In the genomic region with DNA sequence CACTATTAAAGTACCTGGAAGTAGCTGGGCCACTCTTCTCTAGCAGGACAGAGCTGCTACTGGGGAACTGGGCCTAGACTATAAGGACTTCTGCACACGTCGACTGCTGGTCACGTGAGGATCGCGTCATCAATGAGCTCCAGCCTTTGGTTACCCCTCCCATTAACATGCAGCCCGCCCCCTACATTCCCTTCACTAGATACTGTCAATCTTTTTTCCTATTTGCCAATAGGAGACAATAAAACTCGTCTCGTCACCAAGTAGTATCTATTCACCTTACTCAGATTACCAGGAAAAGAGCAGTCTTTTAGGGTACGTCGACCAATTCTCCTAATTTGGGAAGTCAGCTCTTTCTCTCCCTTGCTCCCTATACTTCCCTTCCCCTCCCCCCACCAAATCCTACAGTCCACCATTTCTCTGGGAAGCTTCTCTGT, we compare ENCODE assay signal across 8 mouse cellular contexts. TPM values are rescaled to one million over a fixed set of nuclear protein-coding genes. Genes with fewer than 3 reads are reported as not detected.
A peak's percentile ranks its signal among the peaks of the same experiment; 100 is the strongest.
DNase-seq lines count a peak whose midpoint lies in the region; ATAC-seq lines count a peak whose summit lies in the region.

A gene (minus strand): TSS at position 225 of the 434 bp plus-strand sequence.

- ATAC-seq in erythroid progenitor cell, adult 5-6 weeks (replicated peaks; ENCODE audit: low FRiP score, poor library complexity, severe bottlenecking): peak; percentile 92
- ATAC-seq in heart, embryonic 11.5 days (replicated peaks; ENCODE audit: insufficient number of reproducible peaks, low FRiP score, low TSS enrichment): peak; percentile 95
- ATAC-seq in kidney, embryonic 16.5 days (ENCODE audit: low FRiP score, low TSS enrichment): peak; percentile 97

- peak; percentile 33 to 35 for DNase-seq in B cell, adult 2 months
- peak; percentile 89 for DNase-seq in brain, embryonic 18.5 days (ENCODE audit: low read depth, low spot score)
- DNase-seq in liver: peak; percentile 83
- peak; percentile 17 to 29 for DNase-seq in monocyte, adult 2 months (ENCODE audit: low read depth in 1 of 2, low spot score in 2 of 2)
- DNase-seq in spleen, postnatal 4 days (ENCODE audit: low spot score in 2 of 2): peak; percentile 53 to 69

- peak within 1 kb of the TSS; percentile 90 for H3K9ac ChIP-seq in heart, embryonic 11.5 days (ENCODE audit: low read depth, low read length)
- peak within 1 kb of the TSS; percentile 81 for H3K9ac ChIP-seq in kidney, embryonic 16.5 days (replicated peaks; ENCODE audit: low read length)

- 17% methylated on average over 10 of the region's 10 CpGs for WGBS in heart, embryonic 11.5 days (ENCODE audit: insufficient replicate concordance)
- WGBS in kidney, embryonic 16.5 days: 20% methylated on average over 10 of the region's 10 CpGs

- H3K36me3 ChIP-seq in heart, embryonic 11.5 days (ENCODE audit: control insufficient read depth, insufficient read depth, low read length): no peaks in the 10 kb centered on the region
- peaks cover 7% of the 10 kb centered on the region; the same call in 1 of the 2 replicates for H3K36me3 ChIP-seq in kidney, embryonic 16.5 days (ENCODE audit: insufficient read depth, low read length)

- H3K27me3 ChIP-seq in heart, embryonic 11.5 days (ENCODE audit: control insufficient read depth, insufficient read depth, low read length): no peaks in the 10 kb centered on the region
- peaks cover 3% of the 10 kb centered on the region; the same call in 1 of the 2 replicates for H3K27me3 ChIP-seq in kidney, embryonic 16.5 days (ENCODE audit: insufficient read depth, low read length)

- H3K4me2 ChIP-seq in heart, embryonic 11.5 days: peak within 1 kb of the TSS; percentile 68
- H3K4me2 ChIP-seq in kidney, embryonic 16.5 days (replicated peaks; ENCODE audit: low read depth, low read length): peak within 1 kb of the TSS; percentile 52

- no peaks in the 10 kb centered on the region for H3K9me3 ChIP-seq in heart, embryonic 11.5 days (replicated peaks; ENCODE audit: control insufficient read depth, low read length)
- no peaks in the 10 kb centered on the region for H3K9me3 ChIP-seq in kidney, embryonic 16.5 days (ENCODE audit: low read length)

- no peaks in the 10 kb centered on the region for H3K4me1 ChIP-seq in heart, embryonic 11.5 days (ENCODE audit: control insufficient read depth, insufficient read depth, low read length)
- H3K4me1 ChIP-seq in kidney, embryonic 16.5 days (ENCODE audit: insufficient read depth, low read length): 0 out of 2 replicates have a peak, but pooled peaks cover 3% of the 10 kb centered on the region

- peak within 1 kb of the TSS; percentile 63 for H3K4me3 ChIP-seq in heart, embryonic 11.5 days (ENCODE audit: low read depth, low read length)
- H3K4me3 ChIP-seq in kidney, embryonic 16.5 days (ENCODE audit: low read length): peak within 1 kb of the TSS; percentile 67

- peak within 1 kb of the TSS; percentile 92 for H3K27ac ChIP-seq in heart, embryonic 11.5 days (ENCODE audit: low read depth, low read length)
- H3K27ac ChIP-seq in kidney, embryonic 16.5 days (ENCODE audit: low read length): peak within 1 kb of the TSS; percentile 82

RNA-seq across cellular contexts. Expression of the gene that starts here (rescaled TPM):
- 27.0 and 72.5 TPM in 2 replicates for total RNA-seq in erythroid progenitor cell, adult 5-6 weeks (2015; ENCODE audit: low replicate concordance)
- 53.2 and 63.0 TPM in 2 replicates for total RNA-seq in erythroid progenitor cell, adult 5-6 weeks (2017; ENCODE audit: low replicate concordance)
- 281 and 290 TPM in 2 replicates for polyA plus RNA-seq in heart, embryonic 11.5 days (2014; fragmentation: Nextera tagmentation; extraction: Ambion mirVana)
- polyA plus RNA-seq in kidney, embryonic 16.5 days (2015; fragmentation: Nextera tagmentation; extraction: Ambion mirVana): 159 and 170 TPM in 2 replicates

Comparison
In these comparisons a context has a peak if more than half of its experiments do, and no peak if none do; other contexts are left out.
1. Peak in every context shown above with its lines: DNase-seq, ATAC-seq, H3K4me3 ChIP-seq and H3K27ac ChIP-seq.
2. DNase-seq: peak in every context shown above with its lines; median percentile 89 in brain, embryonic 18.5 days; 83 in liver; 61 in spleen, postnatal 4 days; 34 in B cell, adult 2 months; 23 in monocyte, adult 2 months.